Mouse (Mus musculus) left cerebral cortex, adult 6 months (tissue): ENCODE data around the gene Armt1. TPM values are rescaled to one million over a fixed set of nuclear protein-coding genes. Genes with fewer than 3 reads are reported as not detected.

ENCODE experiments used
- long read RNA-seq, 2 experiments: library from polyadenylated mRNA; unstranded; transcript quantifications; one replicate each; pipeline ENCODE4 v2.0.0; 2019 to 2020
- polyA plus RNA-seq: library from polyadenylated mRNA; unstranded; fragments of <200 nt; fragmentation: Nextera tagmentation; gene quantifications from 2 replicates; pipeline ENCODE4 v1.2.3, GENCODE M21; 2021

The Armt1 gene
- 12.8 and 15.8 TPM in 2 replicates for polyA plus RNA-seq
- long read RNA-seq, experiment 1, full-length matches to known transcripts, result 134 of 158 reads
- long read RNA-seq, experiment 1, partial matches to known transcripts, result 5 of 158 reads
- long read RNA-seq, experiment 1, other reads (novel, unspliced or antisense), result 19 of 158 reads
- long read RNA-seq, experiment 2, full-length matches to known transcripts, result 23 of 30 reads
- long read RNA-seq, experiment 2, partial matches to known transcripts, result 1 of 30 reads
- long read RNA-seq, experiment 2, other reads (novel, unspliced or antisense), result 6 of 30 reads

DNA sequence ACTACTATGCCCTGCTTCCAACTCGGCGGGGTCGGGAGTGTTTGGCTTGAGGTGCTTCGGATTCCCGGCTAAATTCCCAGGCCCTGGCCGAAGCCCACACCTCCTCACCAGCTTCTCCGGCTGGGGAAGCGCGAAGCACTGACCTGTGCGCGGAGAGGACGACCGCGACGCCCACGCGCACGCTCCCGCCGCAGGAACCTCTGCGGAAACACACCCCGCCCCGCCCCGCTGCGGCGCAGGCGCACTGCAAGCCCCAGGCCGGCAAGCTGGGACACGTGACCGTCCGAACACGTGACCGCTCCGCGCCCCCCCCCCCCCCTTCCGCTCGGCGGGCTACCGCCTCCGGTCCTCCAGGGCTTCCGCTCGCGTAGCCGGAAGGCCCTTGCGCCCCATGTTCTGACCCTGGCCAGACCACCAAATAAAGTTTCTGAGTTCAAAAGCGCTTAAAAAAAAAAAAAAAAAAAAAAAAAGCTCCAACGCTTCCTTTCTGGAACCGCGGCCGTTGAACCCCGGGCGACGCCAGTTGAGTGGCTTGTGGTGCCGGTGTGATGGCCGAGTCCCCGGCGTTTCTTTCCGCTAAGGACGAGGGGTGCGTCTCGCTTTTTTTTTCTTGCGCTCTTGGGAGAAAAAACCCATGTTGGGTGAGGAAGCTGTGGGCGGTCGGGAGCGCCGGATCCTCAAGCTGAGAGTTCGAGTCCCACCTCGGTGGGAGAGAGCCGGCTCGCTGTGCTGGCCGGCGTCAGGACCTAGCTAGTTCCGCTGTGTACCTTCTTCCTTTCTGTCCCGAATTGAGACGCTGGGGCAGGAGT, at the start of gene Armt1, which contains the start of gene Rmnd1:
Armt1 (plus strand) TSS at position 345 of the 809 bp plus-strand sequence.
Rmnd1 (minus strand) TSS at position 266 of the 809 bp plus-strand sequence.

GRCm38 (mm10) chr10:4387701-4388383, 44.4 kb upstream of the Armt1 start, which contains the start of gene Zbtb2:
Gene Zbtb2, minus strand, starts transcription at chr10:4388108.

DNA sequence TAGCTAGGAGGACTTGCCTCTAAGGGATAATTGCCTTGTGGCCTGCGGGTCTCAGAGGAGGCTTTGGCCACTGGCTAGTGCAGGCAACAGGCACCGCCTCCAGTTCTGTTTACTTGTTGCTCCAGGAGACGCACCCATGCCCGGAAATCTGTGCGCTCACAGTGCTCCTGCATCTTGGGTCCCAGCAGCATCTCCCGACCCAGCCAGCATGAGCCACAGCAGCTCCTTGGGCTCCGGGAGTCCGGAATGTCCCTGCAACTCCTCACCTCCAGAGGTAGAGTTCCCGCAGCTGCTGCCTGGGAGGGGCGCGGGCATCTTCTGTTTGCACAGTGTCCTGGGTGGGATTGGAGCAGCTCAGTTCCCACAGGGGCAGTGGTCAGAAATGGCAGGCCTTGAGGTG, 50.1 kb downstream of the Armt1 start, which contains the start of gene Ccdc170:
Ccdc170 (plus strand) TSS at position 148 of the 400 bp plus-strand sequence.

Other genes starting within 250 kb of the Armt1 start
- 4.3 and 5.9 TPM in 2 replicates for gene Akap12, start 166.1 kb upstream of the Armt1 start, polyA plus RNA-seq
- gene Zbtb2, start 44.4 kb upstream of the Armt1 start, polyA plus RNA-seq, result 3.3 and 5.5 TPM in 2 replicates
- gene Rmnd1, start 79 bp upstream of the Armt1 start, polyA plus RNA-seq, result 32.6 and 42.9 TPM in 2 replicates
- 0.15 and 0.16 TPM in 2 replicates for gene Ccdc170, start 50.0 kb downstream of the Armt1 start, polyA plus RNA-seq
- gene Esr1, start 179.1 kb downstream of the Armt1 start, polyA plus RNA-seq, result 2.2 and 2.3 TPM in 2 replicates